Mouse (Mus musculus) testis, postnatal 14 days (tissue): ENCODE data around the gene Asb1.

Experiments
- DNase-seq: peaks from one replicate; pipeline ENCODE4 v3.0.0; 2021; ENCODE audit warnings: low spot score

Asb1 gene

GRCm38 (mm10) chr1:91607141-91607540 lies 66.8 kb downstream of the Asb1 start:
- no peak for DNase-seq
